8 mouse cellular contexts compared by ENCODE assay signal in the genomic region with DNA sequence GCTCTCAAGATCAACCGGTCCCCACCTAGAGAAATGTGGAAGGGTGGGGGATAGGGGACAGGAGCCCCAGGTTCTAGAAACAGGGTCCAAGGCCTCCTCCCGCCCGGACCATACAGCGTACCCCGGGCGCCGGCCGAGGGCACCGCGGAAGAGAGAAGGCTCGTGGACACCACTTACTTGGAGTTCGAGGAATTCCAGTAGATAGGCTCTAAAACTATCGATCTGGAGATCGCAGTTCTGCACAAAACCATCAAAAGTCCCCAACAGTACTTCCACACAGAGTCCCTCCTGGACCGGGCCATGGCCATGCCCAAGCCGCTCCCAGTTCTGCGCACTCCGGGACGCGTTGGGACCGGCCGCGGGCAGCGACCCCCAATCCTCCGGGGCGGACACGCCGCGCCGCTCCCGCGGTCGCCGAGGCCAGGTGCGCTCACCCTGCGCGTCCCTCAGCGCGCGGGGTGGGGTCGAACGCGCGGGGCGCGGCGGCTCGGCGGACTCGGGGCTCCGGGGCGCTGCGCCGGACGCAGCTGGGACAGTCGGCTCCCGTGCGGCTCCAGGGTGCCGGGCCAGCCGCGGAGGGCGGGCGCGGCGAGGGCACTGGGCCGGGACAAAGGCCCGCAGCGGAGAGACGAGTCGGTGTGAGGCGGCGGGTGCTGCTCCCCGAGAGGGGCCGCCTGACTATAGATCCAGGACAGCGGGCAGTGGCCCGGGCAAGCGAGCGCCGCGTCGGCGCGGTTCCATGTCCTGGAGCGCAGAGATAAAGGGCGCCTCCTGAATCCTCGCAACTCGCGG. TPM values are rescaled to one million over a fixed set of nuclear protein-coding genes. Genes with fewer than 3 reads are reported as not detected.
DNase-seq lines count a peak whose midpoint lies in the region; ATAC-seq lines count a peak whose summit lies in the region.

No protein-coding gene starts in this region.

- H3K9me3 ChIP-seq in heart, embryonic 12.5 days (replicated peaks) = no peaks in the 10 kb centered on the region
- no peaks in the 10 kb centered on the region for H3K9me3 ChIP-seq in embryonic facial prominence, embryonic 10.5 days
- no peaks in the 10 kb centered on the region for H3K9me3 ChIP-seq in hindbrain, embryonic 16.5 days (ENCODE audit: control insufficient read depth, low read length)
- no peaks in the 10 kb centered on the region for H3K9me3 ChIP-seq in midbrain, embryonic 13.5 days

- H3K4me3 ChIP-seq in heart, embryonic 12.5 days = peak overlapping the region; percentile 91
- H3K4me3 ChIP-seq in embryonic facial prominence, embryonic 10.5 days = peak overlapping the region; percentile 98
- peak overlapping the region; percentile 99 for H3K4me3 ChIP-seq in hindbrain, embryonic 16.5 days (ENCODE audit: low read length)
- peak overlapping the region; percentile 92 for H3K4me3 ChIP-seq in midbrain, embryonic 13.5 days (replicated peaks)

- peak overlapping the region; percentile 88 for H3K4me2 ChIP-seq in heart, embryonic 12.5 days
- peak overlapping the region; percentile 66 for H3K4me2 ChIP-seq in hindbrain, embryonic 16.5 days (ENCODE audit: low read length)
- H3K4me2 ChIP-seq in midbrain, embryonic 13.5 days (replicated peaks) = peak overlapping the region; percentile 79

- 3% methylated on average over 88 of the region's 88 CpGs for WGBS in heart, embryonic 12.5 days
- under 1% methylated on average over 88 of the region's 88 CpGs for WGBS in embryonic facial prominence, embryonic 10.5 days
- WGBS in hindbrain, embryonic 16.5 days = under 1% methylated on average over 52 of the region's 88 CpGs
- under 1% methylated on average over 87 of the region's 88 CpGs for WGBS in midbrain, embryonic 13.5 days

- H3K4me1 ChIP-seq in heart, embryonic 12.5 days (replicated peaks) = peaks cover 31% of the 10 kb centered on the region
- peaks cover 39% of the 10 kb centered on the region for H3K4me1 ChIP-seq in embryonic facial prominence, embryonic 10.5 days
- H3K4me1 ChIP-seq in hindbrain, embryonic 16.5 days (ENCODE audit: control insufficient read depth, insufficient read depth, low read depth, low read length) = peaks cover 15% of the 10 kb centered on the region
- peaks cover 38% of the 10 kb centered on the region for H3K4me1 ChIP-seq in midbrain, embryonic 13.5 days (replicated peaks)

- peak; percentile 56 for ATAC-seq in heart, embryonic 12.5 days (ENCODE audit: insufficient number of reproducible peaks, low FRiP score)
- ATAC-seq in hindbrain, embryonic 16.5 days = peak; percentile 2; the same call in 1 of the 2 replicates
- ATAC-seq in midbrain, embryonic 13.5 days = no peak; the same call in 1 of the 2 replicates

- H3K9ac ChIP-seq in heart, embryonic 12.5 days = peak overlapping the region; percentile 96
- peak overlapping the region; percentile 94 for H3K9ac ChIP-seq in hindbrain, embryonic 16.5 days (ENCODE audit: low read depth, low read length)
- H3K9ac ChIP-seq in midbrain, embryonic 13.5 days (replicated peaks) = peak overlapping the region; percentile 95

- no peak for DNase-seq in heart, adult 11 months
- DNase-seq in 3T3-L1 (ENCODE audit: low read depth, low spot score) = peak; percentile 48
- no peak for DNase-seq in embryonic facial prominence, embryonic 10.5 days (ENCODE audit: low spot score)
- DNase-seq in left cerebral cortex, adult 11 months (ENCODE audit: low spot score) = no peak
- DNase-seq in cerebellum, adult 11-12 months = no peak

- no peaks in the 10 kb centered on the region for H3K27me3 ChIP-seq in heart, embryonic 12.5 days (replicated peaks)
- no peaks in the 10 kb centered on the region for H3K27me3 ChIP-seq in embryonic facial prominence, embryonic 10.5 days (replicated peaks; ENCODE audit: low read depth, poor library complexity, severe bottlenecking)
- H3K27me3 ChIP-seq in hindbrain, embryonic 16.5 days (replicated peaks; ENCODE audit: control insufficient read depth, insufficient read depth, low read length) = no peaks in the 10 kb centered on the region
- no peaks in the 10 kb centered on the region for H3K27me3 ChIP-seq in midbrain, embryonic 13.5 days

- H3K27ac ChIP-seq in heart, embryonic 12.5 days (ENCODE audit: poor library complexity, severe bottlenecking) = peak overlapping the region; percentile 76
- H3K27ac ChIP-seq in embryonic facial prominence, embryonic 10.5 days (replicated peaks) = peak overlapping the region; percentile 96
- H3K27ac ChIP-seq in hindbrain, embryonic 16.5 days (ENCODE audit: low read depth, low read length) = peak overlapping the region; percentile 90
- peak overlapping the region; percentile 91 for H3K27ac ChIP-seq in midbrain, embryonic 13.5 days

- H3K36me3 ChIP-seq in heart, embryonic 12.5 days = peaks cover 8% of the 10 kb centered on the region; the same call in 1 of the 2 replicates
- H3K36me3 ChIP-seq in embryonic facial prominence, embryonic 10.5 days (replicated peaks) = peaks cover 12% of the 10 kb centered on the region
- H3K36me3 ChIP-seq in hindbrain, embryonic 16.5 days (ENCODE audit: control insufficient read depth, insufficient read depth, low read length) = no peaks in the 10 kb centered on the region
- H3K36me3 ChIP-seq in midbrain, embryonic 13.5 days = peaks cover 6% of the 10 kb centered on the region; the same call in 1 of the 2 replicates

RNA-seq across cellular contexts. Expression of a gene that starts 0.5 kb away (rescaled TPM):
- 25.4 and 27.1 TPM in 2 replicates for polyA plus RNA-seq in heart, embryonic 12.5 days (2016; fragmentation: Nextera tagmentation; extraction: Ambion mirVana)
- 32.2 and 33.7 TPM in 2 replicates for polyA plus RNA-seq in embryonic facial prominence, embryonic 10.5 days (2016; fragmentation: Nextera tagmentation; extraction: Ambion mirVana)
- 9.6 and 16.8 TPM in 2 replicates for polyA plus RNA-seq in hindbrain, embryonic 16.5 days (2015; fragmentation: Nextera tagmentation; extraction: Ambion mirVana)
- 12.7 and 16.2 TPM in 2 replicates for polyA plus RNA-seq in midbrain, embryonic 13.5 days (2015; fragmentation: Nextera tagmentation; extraction: Ambion mirVana)

RNA-seq across cellular contexts. Expression of a gene that starts 29.8 kb away (rescaled TPM):
- polyA plus RNA-seq in heart, embryonic 12.5 days (2016; fragmentation: Nextera tagmentation; extraction: Ambion mirVana) = 111 TPM in 2 replicates
- polyA plus RNA-seq in embryonic facial prominence, embryonic 10.5 days (2016; fragmentation: Nextera tagmentation; extraction: Ambion mirVana) = 174 and 177 TPM in 2 replicates
- polyA plus RNA-seq in hindbrain, embryonic 16.5 days (2015; fragmentation: Nextera tagmentation; extraction: Ambion mirVana) = 111 and 117 TPM in 2 replicates
- polyA plus RNA-seq in midbrain, embryonic 13.5 days (2015; fragmentation: Nextera tagmentation; extraction: Ambion mirVana) = 191 and 193 TPM in 2 replicates
